Mouse (Mus musculus) right cerebral cortex, postnatal 14 days (tissue): ENCODE measurements around the gene Hoxa13.

Experiments used
- DNase-seq: peaks from one replicate; pipeline ENCODE4 v3.0.0; 2022

The Hoxa13 gene

DNA sequence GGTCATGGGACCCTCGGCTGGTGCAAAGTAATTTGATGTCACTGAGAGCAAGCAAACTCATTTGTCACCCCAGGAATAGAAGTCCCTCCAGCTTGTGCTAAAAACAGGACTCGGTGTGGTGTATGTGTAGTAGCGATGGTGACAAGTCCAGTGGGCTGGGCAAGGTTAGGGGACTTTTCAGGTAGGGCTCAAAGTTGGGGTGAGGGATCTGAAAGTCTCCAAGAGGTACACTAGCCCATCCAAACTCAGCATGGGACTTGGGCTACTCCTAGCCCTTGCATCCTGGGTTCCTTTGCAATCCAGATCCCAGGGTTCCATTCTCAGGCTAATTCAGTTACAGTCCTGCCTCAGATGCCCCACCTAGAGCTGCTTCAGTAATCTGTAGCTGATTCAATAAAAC lies 8.1 kb upstream of the Hoxa13 start:
- DNase-seq = no peak

DNA sequence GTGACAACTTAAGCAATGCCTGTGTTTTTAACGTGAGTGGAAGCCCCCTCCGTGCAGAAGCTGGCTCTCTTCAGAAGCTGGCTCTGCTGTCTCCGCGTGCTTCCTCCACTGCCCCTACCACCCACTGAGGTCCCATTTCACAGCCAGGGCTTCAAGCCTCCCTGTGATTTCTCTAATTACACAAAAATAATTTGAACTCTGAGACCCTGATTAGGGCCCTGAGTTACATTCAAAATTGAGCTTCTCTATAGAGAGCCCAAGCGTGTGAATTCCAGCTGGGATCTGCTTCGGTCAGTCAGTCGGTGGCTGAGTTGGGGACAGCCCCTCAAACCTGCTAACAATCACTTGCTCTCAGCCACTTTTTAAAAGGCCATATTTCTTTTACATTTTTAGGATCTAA lies 7.7 kb upstream of the Hoxa13 start:
- DNase-seq = no peak

DNA sequence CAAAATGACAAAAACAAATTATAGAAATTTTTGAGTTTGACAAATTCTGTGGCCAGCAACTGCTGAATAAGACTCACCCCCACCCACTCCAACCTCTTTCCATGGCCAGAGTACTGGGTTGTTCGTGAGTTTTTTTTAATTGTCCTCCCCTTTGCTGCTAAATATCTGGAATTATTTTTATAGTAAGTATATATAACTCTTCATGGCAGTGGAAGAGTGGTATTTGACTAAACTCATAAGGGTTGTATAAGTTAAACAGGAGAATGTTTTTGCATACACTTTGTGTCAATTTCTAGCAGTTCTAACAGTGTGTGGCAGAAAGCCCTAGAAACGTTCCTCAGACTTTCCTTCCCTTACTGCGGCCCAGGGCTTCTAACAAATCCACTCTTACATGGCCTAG lies 7.0 kb upstream of the Hoxa13 start:
- no peak for DNase-seq

DNA sequence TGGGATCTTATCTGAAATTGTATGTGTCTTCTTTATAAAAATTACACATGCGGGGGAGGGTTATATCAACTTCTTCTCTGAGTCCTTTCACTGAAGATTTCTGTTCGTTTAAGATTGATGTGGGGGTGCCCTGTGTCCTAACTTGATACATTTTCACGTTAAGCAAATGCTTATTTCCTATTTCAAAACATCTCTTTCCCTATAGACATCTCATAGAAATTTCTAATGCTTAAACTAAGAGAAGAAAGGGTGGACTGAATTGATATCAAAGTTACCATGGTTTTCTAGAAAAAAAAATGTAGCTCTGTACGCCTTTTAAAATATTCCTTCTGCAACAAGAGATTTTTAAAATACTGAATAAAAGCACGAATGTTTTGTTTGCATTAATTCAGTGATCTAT lies 6.5 kb upstream of the Hoxa13 start:
- no peak for DNase-seq

DNA sequence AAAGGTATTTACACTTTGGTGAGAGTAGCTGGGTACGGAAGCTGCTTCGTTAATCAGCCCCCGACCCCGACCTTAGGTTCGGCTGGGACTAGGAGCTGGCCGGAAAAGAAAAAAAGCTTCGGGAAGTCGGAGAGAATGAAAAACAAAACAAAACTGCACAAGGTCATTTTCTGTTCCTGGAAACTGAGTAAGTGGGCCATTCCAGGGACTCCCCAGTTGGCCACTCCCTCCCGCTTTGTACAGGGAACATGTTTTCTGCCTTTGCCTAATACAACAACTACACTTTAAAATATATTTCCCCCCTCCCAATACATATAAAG lies 5.9 kb upstream of the Hoxa13 start:
- no peak for DNase-seq

DNA sequence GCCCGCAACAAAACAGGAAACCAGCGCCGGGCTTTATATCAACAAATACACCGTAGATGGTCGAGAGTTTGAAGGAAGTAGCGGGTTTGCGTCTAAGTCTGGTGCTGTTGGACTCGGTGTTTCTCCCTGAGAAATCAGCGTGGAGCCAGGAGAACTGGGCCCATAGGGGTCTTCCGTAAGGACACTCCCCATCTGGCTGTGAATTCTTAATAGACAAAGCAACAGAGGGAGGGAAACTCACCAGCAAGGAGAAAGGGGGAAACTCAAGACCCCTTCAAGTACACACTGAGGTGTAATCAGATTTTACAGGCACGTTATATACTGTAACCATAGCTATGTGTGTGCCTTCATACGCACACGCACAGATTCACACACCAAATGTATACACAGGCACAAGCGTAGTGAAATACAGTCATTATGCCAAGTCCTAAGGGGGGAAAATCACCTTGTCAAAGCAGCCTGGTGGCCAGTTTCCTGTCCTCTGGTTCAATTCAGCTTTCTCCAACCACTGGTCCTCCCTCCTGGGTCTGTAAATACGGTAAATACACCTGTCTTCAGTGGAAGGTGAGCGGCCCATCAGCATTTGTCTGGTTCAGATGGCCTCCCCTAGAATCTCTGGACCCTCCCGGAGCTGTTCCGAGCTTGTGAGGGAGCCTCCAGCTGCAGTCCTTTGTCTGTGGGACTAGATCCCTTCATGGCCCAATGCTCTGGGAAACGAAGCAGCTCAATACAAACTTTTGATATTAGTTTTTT lies 5.4 kb upstream of the Hoxa13 start:
- DNase-seq = no peak

DNA sequence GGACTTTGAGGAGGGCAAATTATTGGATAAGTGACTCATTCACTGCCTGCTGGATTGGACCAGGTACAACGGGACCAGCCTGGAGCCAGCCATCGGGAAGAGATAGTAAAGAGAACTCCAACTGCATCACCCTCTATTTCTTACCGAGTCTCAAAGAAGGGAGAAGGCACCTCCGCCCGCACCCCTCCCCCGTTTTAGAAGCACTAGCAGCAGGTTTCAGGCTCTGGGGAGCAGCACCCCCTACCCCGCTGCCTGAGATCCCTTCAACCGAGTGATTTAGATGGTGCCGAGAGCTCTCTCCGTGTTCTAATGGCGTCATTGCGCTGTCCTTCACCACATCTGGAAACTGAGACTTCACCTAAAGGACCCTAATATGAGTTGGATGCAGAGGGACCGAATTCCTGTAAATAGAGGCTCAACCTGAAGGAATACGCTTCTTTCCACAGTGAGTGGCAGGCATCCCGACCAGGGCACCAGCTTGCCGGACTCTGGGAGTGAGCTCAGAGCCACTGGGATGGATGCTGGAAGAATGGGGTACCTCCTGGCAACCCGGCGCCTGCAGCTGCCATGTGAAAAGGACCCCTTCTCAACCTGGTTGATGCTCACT lies 4.7 kb upstream of the Hoxa13 start:
- no peak for DNase-seq

DNA sequence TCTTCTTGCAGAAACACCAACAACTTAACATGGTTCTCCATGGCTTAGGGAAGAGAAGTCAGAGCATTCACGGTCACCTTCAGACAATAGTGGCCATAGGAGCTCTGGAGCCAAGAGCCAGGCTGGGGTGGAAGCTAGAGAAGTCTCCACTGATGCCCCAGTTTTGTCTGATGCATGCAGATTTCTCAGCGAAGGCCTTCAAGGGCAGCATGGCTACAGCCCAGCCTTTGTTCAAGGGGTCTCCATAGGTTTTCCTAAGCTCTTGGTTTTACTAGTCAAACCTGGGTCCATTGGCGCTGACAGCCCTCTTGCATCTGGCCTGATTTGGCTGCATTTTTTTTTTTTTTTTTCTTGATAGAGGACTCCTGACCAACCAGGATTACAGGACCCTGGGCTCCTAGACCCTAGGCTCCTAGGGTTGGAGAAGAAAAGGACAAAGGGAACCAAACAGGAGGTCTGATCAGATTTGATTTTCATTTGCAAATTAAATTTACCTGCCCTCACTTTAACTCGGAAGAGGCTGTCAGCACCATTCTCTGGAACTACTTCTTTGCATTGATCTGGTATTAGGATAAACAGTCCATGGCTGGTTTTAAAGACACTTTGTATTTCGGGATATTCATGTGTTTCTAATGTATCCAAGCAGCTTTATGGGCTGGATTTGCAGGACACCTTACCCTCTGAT lies 3.6 kb upstream of the Hoxa13 start:
- no peak for DNase-seq

DNA sequence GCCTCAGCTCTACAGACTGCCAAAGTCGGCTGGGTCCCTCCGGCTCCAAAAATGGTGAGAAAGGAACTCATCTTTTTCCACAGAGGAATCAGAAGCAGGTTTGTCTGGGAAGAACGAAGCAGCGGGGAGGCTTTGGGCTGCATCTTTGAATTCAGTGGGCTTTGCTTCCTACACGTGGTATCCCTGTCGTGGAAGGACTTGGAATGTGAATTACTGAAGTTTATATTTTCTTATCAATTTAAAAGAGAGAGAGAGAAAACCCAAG lies 2.6 kb upstream of the Hoxa13 start:
- DNase-seq = no peak

DNA sequence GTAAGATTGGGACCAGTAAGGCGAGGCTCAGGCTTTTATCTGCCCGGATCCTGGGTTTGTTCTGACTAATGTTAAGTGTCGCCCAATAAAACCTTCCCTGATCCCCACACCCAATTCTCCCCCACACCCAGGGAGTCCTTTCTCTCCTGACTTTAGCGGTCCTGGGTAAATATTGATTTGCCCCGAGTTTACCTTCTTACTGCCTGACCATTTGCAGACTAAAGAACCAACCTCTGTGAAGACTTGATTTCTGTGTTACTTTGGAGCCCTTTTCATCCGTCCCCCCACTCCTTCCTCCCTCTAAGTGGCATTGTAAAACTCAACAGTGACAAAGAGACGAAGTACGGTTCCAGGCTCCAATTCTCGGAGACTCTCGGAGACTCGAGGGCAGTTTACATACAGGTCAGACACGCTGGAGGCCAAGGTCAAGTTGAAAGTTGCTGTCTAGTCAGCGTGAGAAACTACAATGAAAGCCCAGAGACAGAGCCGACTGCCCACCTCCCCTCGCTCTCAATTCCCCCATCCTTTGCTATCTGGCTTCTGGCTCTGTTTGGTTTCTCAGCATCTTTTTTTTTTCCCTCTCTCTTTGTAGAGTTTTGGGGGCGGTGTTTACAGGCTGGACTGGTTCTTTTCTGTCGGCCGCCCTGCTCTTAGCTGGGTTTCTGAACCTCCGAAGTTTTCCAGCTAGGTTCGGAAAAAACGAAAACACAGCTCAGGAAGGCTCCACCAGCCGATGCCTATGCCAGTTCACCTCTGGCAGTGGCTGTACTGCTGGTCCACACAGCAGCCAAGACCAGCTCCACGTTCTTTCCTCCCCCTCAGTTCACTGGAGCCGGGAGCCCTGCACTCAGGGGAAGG lies 2.0 kb upstream of the Hoxa13 start:
- no peak for DNase-seq

DNA sequence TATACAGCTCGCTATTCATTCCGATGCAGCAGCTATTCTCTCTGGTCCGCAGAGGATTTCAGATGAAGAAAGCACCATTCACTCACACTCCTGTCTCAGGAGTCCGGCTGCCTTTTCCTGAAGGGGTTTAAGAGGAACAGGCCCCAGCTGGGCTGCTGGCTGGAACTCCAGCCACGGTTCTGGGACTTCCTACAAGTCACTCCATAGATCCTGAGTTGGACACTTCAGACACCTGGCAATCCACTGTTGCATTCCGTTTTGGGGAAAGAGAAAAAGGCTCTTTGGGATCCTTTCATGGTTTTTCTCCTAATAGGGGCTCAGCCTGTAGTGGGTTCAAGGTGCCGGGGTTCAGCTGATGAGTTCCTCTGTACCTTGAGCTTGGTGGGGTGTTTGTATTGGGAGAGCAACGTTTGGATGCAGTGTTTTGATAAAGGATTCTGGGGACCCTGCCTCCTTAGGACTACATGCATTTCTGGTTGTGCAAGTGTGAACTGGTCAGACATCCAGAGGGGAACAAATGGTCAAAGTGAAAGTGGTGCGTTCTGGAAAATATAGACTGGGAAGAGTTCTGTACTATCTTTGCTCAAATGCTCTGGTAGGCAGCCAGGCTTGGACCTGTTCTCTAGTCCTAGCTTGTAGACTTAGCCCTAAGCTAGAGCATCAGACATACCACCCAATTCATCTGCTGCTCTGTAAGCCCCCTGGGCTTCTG lies 1.2 kb upstream of the Hoxa13 start:
- no peak for DNase-seq

DNA sequence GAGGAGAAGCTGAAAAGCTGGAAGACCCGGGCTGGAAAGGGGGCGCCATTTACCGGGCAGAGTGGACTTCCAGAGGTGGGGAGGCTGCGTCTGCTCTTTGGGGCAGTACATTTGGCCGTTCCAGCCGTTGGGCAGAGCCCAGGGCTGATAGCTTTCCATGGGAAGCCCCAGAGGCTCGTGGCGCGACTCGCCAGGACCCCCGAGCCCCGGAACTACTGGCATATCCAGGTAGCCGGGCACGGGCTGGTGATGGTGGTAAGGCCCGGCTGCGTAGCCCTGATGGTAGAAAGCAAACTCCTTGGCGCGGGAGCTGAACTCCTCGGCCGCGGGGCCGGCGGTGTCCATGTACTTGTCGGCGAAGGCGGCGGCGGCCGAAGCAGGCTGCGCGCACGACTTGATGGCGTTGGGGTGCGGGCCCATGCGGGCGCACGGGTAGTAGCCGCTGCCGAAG lies 844 bp downstream of the Hoxa13 start:
- DNase-seq = no peak

DNA sequence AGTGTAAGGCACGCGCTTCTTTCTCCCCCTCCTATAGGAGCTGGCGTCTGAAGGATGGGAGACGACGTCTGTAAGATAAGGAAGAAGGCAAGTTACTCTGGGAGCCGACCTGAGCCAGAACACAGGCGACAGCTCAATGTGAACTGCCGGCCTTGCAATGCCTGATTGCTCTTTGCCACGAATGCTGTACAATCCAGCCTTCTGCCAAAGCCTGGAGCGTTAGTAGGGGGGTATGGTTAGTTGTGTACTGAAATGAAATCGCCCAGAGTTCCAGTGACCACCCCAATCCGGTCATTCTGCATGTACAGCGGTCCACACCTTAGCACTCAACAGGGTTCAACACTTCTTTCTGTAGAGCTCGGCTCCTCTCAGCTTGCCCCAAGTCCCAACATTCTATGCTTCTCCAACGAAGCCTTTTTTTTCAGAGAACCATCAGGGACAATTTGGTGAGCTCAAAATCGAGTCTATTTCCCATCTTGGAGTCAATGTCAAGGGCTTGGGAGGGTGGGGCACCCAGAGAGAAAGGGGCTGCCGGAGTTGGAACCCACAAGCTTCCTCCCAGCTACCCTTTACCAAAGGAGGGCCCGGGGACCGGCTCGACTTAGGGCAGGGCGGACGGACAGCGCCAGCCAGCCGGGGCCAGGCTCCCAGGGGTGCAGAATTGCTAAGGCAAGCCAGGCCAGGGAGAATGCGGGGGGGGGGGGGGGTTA lies 1.4 kb downstream of the Hoxa13 start:
- DNase-seq = no peak

DNA sequence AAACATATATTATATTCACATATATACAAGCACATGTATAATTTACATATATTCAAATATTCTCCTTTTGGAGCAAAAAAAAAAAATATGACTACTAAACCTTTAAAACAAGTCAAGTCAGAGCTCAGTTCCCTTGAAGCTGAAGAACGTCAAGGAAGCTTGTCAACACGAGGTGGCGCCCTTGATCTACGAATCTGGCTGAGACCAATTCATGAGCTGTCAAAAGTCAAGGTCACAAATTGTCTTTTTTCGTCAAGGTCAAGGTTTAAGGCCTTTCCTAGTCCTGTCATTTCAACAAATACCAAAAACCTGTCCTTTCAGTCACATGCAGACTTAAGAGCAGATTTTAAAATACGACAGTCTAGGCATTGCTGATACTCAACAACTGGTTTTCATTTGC lies 3.7 kb downstream of the Hoxa13 start:
- DNase-seq = peak; percentile 73

DNA sequence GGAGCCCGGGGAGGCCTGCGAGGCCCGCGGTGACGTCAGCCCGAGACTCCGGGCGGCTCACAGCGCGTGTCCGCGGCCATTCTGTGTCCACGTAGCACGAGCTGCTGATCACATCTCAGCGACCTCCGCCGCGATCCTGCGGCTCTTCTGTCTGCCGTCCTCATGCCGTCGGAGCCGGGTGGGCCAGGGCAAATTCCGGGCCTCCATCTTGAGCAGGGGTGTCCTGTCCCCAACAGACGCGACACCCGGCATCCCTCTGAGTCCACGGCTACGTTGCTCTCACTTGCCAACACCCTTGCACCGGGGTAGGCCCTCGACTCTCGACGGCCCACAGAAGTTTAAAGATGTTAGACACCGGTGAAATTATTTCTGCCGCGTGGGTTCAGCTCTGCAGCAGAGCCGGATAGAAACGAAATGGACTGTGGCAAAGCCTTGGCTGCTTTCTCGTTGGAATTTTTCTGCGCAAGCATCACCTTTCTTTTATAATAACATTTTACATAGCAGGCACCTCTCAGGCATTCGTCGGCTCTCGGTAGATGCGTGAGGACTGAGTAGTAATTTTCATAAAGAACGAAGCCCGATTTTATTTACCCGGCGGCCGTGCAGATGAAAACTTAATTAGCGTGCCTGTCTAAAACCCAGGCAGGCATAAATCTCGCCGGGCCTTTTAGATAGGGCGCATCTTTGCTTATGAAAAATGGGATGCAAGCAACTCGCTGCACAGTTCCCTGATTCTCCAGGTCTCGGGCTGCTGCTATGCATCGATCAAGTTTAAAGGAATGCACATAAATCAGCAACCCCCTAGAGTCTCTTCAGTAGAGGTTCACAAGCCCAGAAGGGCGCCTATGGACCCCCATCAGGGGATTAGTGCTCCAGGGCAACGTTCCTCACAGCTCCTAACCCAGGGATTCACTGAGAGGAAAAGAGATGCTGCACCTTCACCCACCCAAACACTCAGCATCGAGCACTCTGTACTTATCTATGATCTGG lies 6.9 kb downstream of the Hoxa13 start:
- DNase-seq = no peak

DNA sequence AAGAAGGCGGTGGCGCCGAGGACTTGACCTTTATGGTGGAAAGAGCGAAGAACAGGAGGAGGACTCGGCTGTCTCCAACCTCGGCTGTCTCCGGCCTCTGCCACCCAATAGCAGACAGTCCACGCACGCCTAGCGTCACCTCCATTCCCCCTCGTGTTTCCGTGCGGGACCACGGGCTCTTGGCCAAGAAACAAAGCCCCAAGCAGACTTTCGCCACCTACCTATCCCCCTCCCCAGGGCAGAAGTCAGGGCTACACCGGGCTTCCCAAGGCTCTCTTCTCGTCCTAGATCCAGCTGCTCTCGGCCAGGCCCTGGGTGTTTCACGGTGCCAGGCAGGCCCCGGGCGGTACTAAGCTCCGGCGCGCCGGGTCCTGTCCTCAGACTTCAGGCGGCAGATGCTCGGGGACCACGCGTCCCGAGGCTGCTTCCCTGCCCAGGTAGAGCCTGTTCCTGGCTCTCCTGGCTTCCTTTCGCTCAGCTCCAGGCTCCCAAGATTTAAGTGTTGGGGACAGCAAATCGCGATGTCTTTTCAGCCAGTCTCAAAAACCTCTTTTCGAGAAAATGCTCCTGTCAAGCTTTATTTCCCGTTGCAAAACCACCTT lies 7.8 kb downstream of the Hoxa13 start:
- DNase-seq = no peak

DNA sequence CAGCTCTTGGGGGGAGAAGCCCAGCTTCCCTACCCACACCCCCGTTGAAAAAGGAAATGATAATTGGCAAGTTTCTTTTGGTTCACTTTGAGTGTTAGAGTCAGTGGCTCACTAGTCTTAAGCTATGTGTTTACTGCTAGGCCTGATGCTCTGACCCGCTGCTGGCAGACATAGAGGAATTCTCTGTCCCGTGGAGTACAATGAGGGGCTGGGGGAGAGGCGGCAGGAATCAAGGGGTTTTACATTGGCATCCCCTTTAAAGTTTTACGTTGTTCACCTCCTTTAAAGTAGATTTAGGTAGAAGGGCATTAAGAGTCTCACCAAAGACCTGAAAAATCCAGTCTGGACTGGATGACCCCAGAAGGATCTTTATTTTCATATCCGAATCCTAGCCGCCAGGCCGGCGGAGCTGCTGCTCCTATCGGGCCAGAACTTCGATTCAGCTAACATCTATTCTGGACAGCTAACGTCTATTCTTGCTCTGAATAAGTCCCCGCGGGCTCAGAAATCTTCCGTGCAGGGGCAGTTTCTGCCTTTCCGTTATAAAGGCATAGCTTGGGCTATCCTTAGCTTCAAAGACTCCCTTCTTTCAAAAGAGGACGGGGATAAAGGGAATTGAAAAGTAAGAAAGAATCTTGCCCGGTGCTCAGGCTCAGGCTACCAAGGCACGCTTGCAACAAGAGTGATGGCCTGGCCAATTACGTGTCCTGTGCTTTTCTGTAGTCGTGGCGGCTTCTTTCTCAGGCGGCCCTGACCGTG lies 8.5 kb downstream of the Hoxa13 start:
- no peak for DNase-seq

DNA sequence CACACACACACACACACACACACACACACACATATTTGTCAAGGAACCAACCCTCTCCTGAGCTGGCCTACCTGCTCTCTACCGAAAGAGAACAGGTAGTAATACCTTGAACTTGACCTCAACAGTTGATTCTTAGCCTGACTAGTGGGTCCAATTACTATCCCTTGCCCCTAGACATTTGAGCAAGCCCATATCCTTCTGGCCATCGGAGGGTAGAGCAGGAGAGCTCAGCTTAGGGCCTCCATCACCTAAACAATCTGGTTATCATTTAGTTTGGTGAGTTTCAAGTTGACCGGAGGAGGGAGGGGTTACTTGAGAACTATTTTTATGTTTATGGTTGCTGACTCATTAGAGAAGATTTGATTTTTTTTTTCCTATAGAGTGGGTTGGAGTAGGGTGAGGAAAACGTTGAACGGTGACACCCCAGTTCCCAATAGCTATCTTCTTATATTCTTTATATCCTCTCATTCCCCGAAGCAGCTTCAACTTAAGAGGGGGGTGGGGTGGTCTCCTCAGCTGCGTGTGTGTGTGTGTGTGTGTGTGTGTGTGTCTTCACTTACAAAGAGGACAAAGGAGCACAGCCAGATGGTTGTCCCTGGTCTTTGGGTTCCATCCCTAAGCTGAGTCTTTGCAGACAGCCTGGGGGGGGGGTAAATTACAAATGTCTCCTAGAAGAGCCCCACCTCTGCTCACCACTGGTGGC lies 9.4 kb downstream of the Hoxa13 start:
- no peak for DNase-seq

DNA sequence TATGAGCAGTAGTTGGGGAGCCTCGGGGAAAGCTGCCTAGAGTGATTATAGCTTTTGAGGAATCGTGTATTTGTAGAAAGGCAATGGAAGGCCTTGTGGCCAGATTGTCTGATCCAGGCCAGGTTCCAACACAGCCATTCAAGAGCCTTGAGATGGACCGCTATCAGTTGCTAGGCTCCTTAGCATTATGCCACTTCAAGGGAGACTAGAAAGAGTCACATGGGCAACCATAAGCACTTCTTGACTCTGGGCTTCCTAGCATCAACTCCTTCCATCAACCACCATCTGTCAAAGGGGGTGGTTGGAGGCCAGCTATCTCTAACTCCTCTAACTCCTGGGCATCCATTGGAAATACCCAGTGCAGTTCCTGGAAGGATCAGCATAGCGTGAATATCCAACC lies 10.9 kb downstream of the Hoxa13 start:
- no peak for DNase-seq

DNA sequence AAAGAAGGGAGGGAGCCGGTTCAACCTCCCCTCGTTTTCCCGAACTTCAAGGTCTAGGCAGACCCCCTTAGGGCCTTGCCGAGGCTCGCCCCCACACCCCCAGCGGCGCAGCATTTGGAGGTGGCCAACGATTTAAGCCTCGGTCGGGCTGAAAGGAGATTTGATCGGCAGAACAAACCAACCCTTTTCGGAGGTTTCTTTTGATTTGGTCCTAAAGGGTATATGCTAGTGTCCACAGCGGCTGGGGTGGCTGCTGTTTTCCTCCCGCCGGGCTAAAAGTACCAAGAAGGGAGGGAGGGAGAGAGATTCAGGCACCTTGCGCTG lies 11.3 kb downstream of the Hoxa13 start:
- no peak for DNase-seq
